Mouse (Mus musculus) midbrain, embryonic 12.5 days (tissue): ENCODE measurements around the gene Gm3409. TPM values are rescaled to one million over a fixed set of nuclear protein-coding genes. Genes with fewer than 3 reads are reported as not detected.
"Not testable (repeated sequence)": the region's sequence is repeated elsewhere in the genome, so short reads cannot be mapped to it uniquely, and the experiment has no call there.

Source experiments
- ATAC-seq: fragments of 200-750 bp; cut with Nextera tagmentation; 2 replicates; pipeline ENCODE4 v1.8.0; 2017; ENCODE audit warnings: low read depth, moderate TSS enrichment, moderate library complexity; ENCODE audit not compliant: low FRiP score
- H3K27ac ChIP-seq: fragments of 300-500 bp; sonication (generic); replicated peaks from 2 replicates; pipeline ENCODE4 v1.5.1; 2016; ENCODE audit warnings: mild to moderate bottlenecking
- H3K27me3 ChIP-seq: fragments of 300-500 bp; sonication (generic); 2 replicates; pipeline ENCODE4 v1.6.1; 2016; ENCODE audit warnings: mild to moderate bottlenecking
- H3K36me3 ChIP-seq: fragments of 300-500 bp; sonication (generic); 2 replicates; pipeline ENCODE4 v1.6.1; 2016
- H3K4me1 ChIP-seq: fragments of 300-500 bp; sonication (generic); 2 replicates; pipeline ENCODE4 v1.6.1; 2016
- H3K4me2 ChIP-seq: fragments of 300-500 bp; sonication (generic); replicated peaks from 2 replicates; pipeline ENCODE4 v1.6.1; 2016; ENCODE audit warnings: mild to moderate bottlenecking, moderate library complexity
- H3K4me3 ChIP-seq: fragments of 300-500 bp; sonication (generic); 2 replicates; pipeline ENCODE4 v1.5.1; 2016; ENCODE audit warnings: mild to moderate bottlenecking
- H3K9ac ChIP-seq: fragments of 300-500 bp; sonication (generic); replicated peaks from 2 replicates; pipeline ENCODE4 v1.6.1; 2016; ENCODE audit warnings: mild to moderate bottlenecking, moderate library complexity
- H3K9me3 ChIP-seq: fragments of 300-500 bp; sonication (generic); 2 replicates; pipeline ENCODE4 v1.6.1; 2016; ENCODE audit warnings: mild to moderate bottlenecking
- WGBS: fragments of 180-500 bp; shearing (Covaris S2); methylation state at CpG from one replicate; pipeline ENCODE4 v1.1.7; 2016; 5-methylcytosine and 5-hydroxymethylcytosine counted together
- polyA plus RNA-seq: library from polyadenylated mRNA; unstranded; fragments of >200 nt; fragmentation: Nextera tagmentation; extraction: Ambion mirVana; gene quantifications from 2 replicates; pipeline ENCODE4 v1.2.1, GENCODE M21; 2016

Gm3409 gene
- polyA plus RNA-seq: not detected in 2 replicates

GRCm38 (mm10) chr5:146537347-146537746 is at the start of gene Gm3409:
Gm3409 (plus strand) TSS chr5:146537647.
- WGBS: 85% methylated on average over 3 of the region's 3 CpGs
- H3K4me3 ChIP-seq, H3K4me2 ChIP-seq, H3K36me3 ChIP-seq, H3K9me3 ChIP-seq, ATAC-seq, H3K9ac ChIP-seq, H3K27me3 ChIP-seq, H3K4me1 ChIP-seq, H3K27ac ChIP-seq: not testable (repeated sequence)

GRCm38 (mm10) chr5:146488959-146489358 is 48.5 kb upstream of the Gm3409 start:
- not testable (repeated sequence) for H3K4me3 ChIP-seq, ATAC-seq, H3K9me3 ChIP-seq, H3K9ac ChIP-seq, H3K27me3 ChIP-seq, H3K27ac ChIP-seq, H3K4me2 ChIP-seq, H3K36me3 ChIP-seq, H3K4me1 ChIP-seq
- 11% methylated on average over 3 of the region's 4 CpGs for WGBS

- H3K9ac ChIP-seq, ATAC-seq, H3K36me3 ChIP-seq, H3K27me3 ChIP-seq, H3K27ac ChIP-seq, H3K4me3 ChIP-seq, H3K4me1 ChIP-seq, H3K9me3 ChIP-seq, H3K4me2 ChIP-seq: not testable (repeated sequence)
- no CpG with 5 or more reads among the region's 5 CpGs for WGBS
Observed at GRCm38 (mm10) chr5:146491063-146491462, 46.4 kb upstream of the Gm3409 start, which contains the start of gene Gm6370. Gm6370 (plus strand) TSS chr5:146491363.

GRCm38 (mm10) chr5:146502099-146502498 is 35.3 kb upstream of the Gm3409 start, which contains the start of gene 4930449I24Rik:
4930449I24Rik (plus strand) TSS chr5:146502399.
- H3K9me3 ChIP-seq, H3K4me2 ChIP-seq: not testable (repeated sequence)

GRCm38 (mm10) chr5:146513823-146514222 is 23.6 kb upstream of the Gm3409 start, which contains the start of gene Gm3402:
Gm3402 (plus strand) TSS chr5:146514123.
- not testable (repeated sequence) for H3K4me3 ChIP-seq, H3K4me1 ChIP-seq, H3K27ac ChIP-seq, H3K9me3 ChIP-seq, H3K9ac ChIP-seq, H3K27me3 ChIP-seq, H3K36me3 ChIP-seq, ATAC-seq, H3K4me2 ChIP-seq
- 100% methylated on average over 2 of the region's 5 CpGs for WGBS

More at GRCm38 (mm10) chr5:146502099-146502498, 35.3 kb upstream of the Gm3409 start, which contains the start of gene 4930449I24Rik:
- H3K27ac ChIP-seq, H3K4me1 ChIP-seq, H3K36me3 ChIP-seq, H3K27me3 ChIP-seq, ATAC-seq, H3K4me3 ChIP-seq, H3K9ac ChIP-seq: not testable (repeated sequence)
- no CpG with 5 or more reads among the region's 5 CpGs for WGBS

- H3K4me1 ChIP-seq, H3K9me3 ChIP-seq, H3K27ac ChIP-seq, H3K4me3 ChIP-seq, H3K4me2 ChIP-seq, H3K9ac ChIP-seq, H3K36me3 ChIP-seq, H3K27me3 ChIP-seq, ATAC-seq: not testable (repeated sequence)
- WGBS: 95% methylated on average over 3 of the region's 3 CpGs
Observed at GRCm38 (mm10) chr5:146525501-146525900, 11.9 kb upstream of the Gm3409 start, which contains the start of gene Gm3404. Gm3404 (plus strand) TSS chr5:146525801.

GRCm38 (mm10) chr5:146555836-146556235 is 18.4 kb downstream of the Gm3409 start, which contains the start of gene Gm3415:
Gm3415 (plus strand) TSS chr5:146556136.
- WGBS: no CpG with 5 or more reads among the region's 3 CpGs
- not testable (repeated sequence) for H3K4me1 ChIP-seq, H3K27me3 ChIP-seq, H3K9ac ChIP-seq, H3K36me3 ChIP-seq, ATAC-seq, H3K4me2 ChIP-seq, H3K4me3 ChIP-seq, H3K9me3 ChIP-seq, H3K27ac ChIP-seq

GRCm38 (mm10) chr5:146564259-146564658 is 26.8 kb downstream of the Gm3409 start:
- H3K4me3 ChIP-seq: no peak overlapping the region
- H3K4me2 ChIP-seq: no peak overlapping the region
- no peak overlapping the region for H3K9ac ChIP-seq
- H3K36me3 ChIP-seq: no peaks in the 10 kb centered on the region
- 88% methylated on average over 1 of the region's 1 CpGs for WGBS
- H3K9me3 ChIP-seq: peaks cover 3% of the 10 kb centered on the region; the same call in 1 of the 2 replicates
- H3K27me3 ChIP-seq: no peaks in the 10 kb centered on the region
- H3K4me1 ChIP-seq: no peaks in the 10 kb centered on the region
- ATAC-seq: no peak
- no peak overlapping the region for H3K27ac ChIP-seq

- Histone ChIP-seq H3K4me1 (no peaks in the 10 kb centered on the region), H3K9me3 (peaks cover 3% of the 10 kb centered on the region; the same call in 1 of the 2 replicates), H3K4me2 (no peak overlapping the region), H3K27ac (no peak overlapping the region), H3K9ac (no peak overlapping the region), H3K4me3 (no peak overlapping the region), H3K27me3 (no peaks in the 10 kb centered on the region), H3K36me3 (no peaks in the 10 kb centered on the region)
- 62% methylated on average over 4 of the region's 4 CpGs for WGBS
- ATAC-seq: no peak
Observed at GRCm38 (mm10) chr5:146567054-146567453, 29.6 kb downstream of the Gm3409 start.

GRCm38 (mm10) chr5:146570179-146570578 is 32.7 kb downstream of the Gm3409 start:
- not testable (repeated sequence) for H3K9me3 ChIP-seq, H3K4me2 ChIP-seq, H3K27me3 ChIP-seq, H3K4me3 ChIP-seq, ATAC-seq, H3K9ac ChIP-seq, H3K27ac ChIP-seq, H3K4me1 ChIP-seq, H3K36me3 ChIP-seq
- 87% methylated on average over 6 of the region's 6 CpGs for WGBS

GRCm38 (mm10) chr5:146571830-146572734 is 34.6 kb downstream of the Gm3409 start:
- WGBS: 76% methylated on average over 6 of the region's 6 CpGs
- H3K9ac ChIP-seq, H3K9me3 ChIP-seq, H3K36me3 ChIP-seq, H3K4me2 ChIP-seq, H3K27ac ChIP-seq, ATAC-seq, H3K4me1 ChIP-seq, H3K27me3 ChIP-seq, H3K4me3 ChIP-seq: not testable (repeated sequence)

GRCm38 (mm10) chr5:146572735-146573042 is 35.2 kb downstream of the Gm3409 start:
- H3K4me2 ChIP-seq, H3K9me3 ChIP-seq, H3K36me3 ChIP-seq, H3K27me3 ChIP-seq, H3K9ac ChIP-seq, H3K4me3 ChIP-seq, H3K27ac ChIP-seq, H3K4me1 ChIP-seq, ATAC-seq: not testable (repeated sequence)
- WGBS: 93% methylated on average over 4 of the region's 4 CpGs
